Mouse (Mus musculus) CH12.LX (cell line): Measurements from ENCODE around the gene Rhobtb1. TPM values are rescaled to one million over a fixed set of nuclear protein-coding genes. Genes with fewer than 3 reads are reported as not detected.

ENCODE experiments used
- DNase-seq: peaks from one replicate; pipeline ENCODE4 v3.0.0-alpha.2; 2013; ENCODE audit errors: extremely low read depth
- H3K27ac ChIP-seq: 2 replicates; pipeline ENCODE4 v1.5.1; 2012; ENCODE audit warnings: low read depth, mild to moderate bottlenecking, control low read depth, moderate library complexity; ENCODE audit not compliant: insufficient read depth
- H3K27me3 ChIP-seq: replicated peaks from 2 replicates; pipeline ENCODE3; 2012; ENCODE audit warnings: inconsistent platforms
- H3K36me3 ChIP-seq, 2 experiments: replicated peaks in 1 of 2; 2 replicates each; pipeline versions ENCODE3 to v1.6.1; 2012; ENCODE audit warnings: inconsistent platforms in 1 of 2, low read length in 1 of 2, mild to moderate bottlenecking in 1 of 2, mixed read lengths in 1 of 2, moderate library complexity in 1 of 2; ENCODE audit not compliant: control insufficient read depth in 1 of 2, insufficient read depth in 1 of 2
- H3K4me1 ChIP-seq, 2 experiments: 2 replicates each; pipeline ENCODE4 v1.6.1; 2012; ENCODE audit warnings: inconsistent platforms in 1 of 2, moderate library complexity in 1 of 2; ENCODE audit not compliant: insufficient read depth in 2 of 2, control insufficient read depth in 1 of 2
- H3K4me2 ChIP-seq: 2 replicates; pipeline ENCODE4 v1.6.1; 2012; ENCODE audit warnings: low read depth, mild to moderate bottlenecking, control low read depth; ENCODE audit not compliant: poor library complexity, insufficient read depth, severe bottlenecking
- H3K4me3 ChIP-seq, 3 experiments: fragments of 150-350 bp in 1 of 3; sonication (generic) in 1 of 3; replicated peaks in 1 of 3; 2 replicates each; pipeline versions ENCODE3 to v1.5.1; 2011 to 2012; ENCODE audit warnings: low read depth in 2 of 3, low read length in 2 of 3, mild to moderate bottlenecking in 2 of 3, moderate library complexity in 2 of 3, control low read depth in 1 of 3, improper control_type of control experiment in 1 of 3, inconsistent platforms in 1 of 3, mixed read lengths in 1 of 3; ENCODE audit not compliant: poor library complexity in 1 of 3
- H3K79me2 ChIP-seq: replicated peaks from 2 replicates; pipeline ENCODE4 v1.6.1; 2012; ENCODE audit warnings: mild to moderate bottlenecking, moderate library complexity; ENCODE audit not compliant: control insufficient read depth, poor library complexity, insufficient read depth, severe bottlenecking; ENCODE audit errors: extremely low read depth
- H3K9ac ChIP-seq: 2 replicates; pipeline ENCODE4 v1.6.1; 2012; ENCODE audit warnings: low read depth, mild to moderate bottlenecking, control low read depth, moderate library complexity; ENCODE audit not compliant: insufficient read depth
- H3K9me3 ChIP-seq: replicated peaks from 2 replicates; pipeline ENCODE3; 2012; ENCODE audit warnings: low read length, inconsistent platforms, mixed read lengths
- BHLHE40 ChIP-seq: IDR thresholded peaks from 2 replicates; pipeline ENCODE4 v1.6.1; 2011; ENCODE audit warnings: mild to moderate bottlenecking, low read depth, low read length, improper control_type of control experiment
- CHD2 ChIP-seq: IDR thresholded peaks from 2 replicates; pipeline ENCODE4 v1.6.1; 2011; ENCODE audit warnings: low read length, improper control_type of control experiment
- EP300 ChIP-seq: IDR thresholded peaks from 2 replicates; pipeline ENCODE4 v1.6.1; 2011; ENCODE audit warnings: low read length, improper control_type of control experiment
- ETS1 ChIP-seq: conservative IDR thresholded peaks from 2 replicates; pipeline ENCODE4 v1.6.1; 2012; ENCODE audit warnings: low read depth, mild to moderate bottlenecking, inconsistent platforms, low read length, improper control_type of control experiment, moderate library complexity
- IRF4 ChIP-seq: IDR thresholded peaks from 2 replicates; pipeline ENCODE4 v1.6.1; 2014; ENCODE audit warnings: low read depth, mild to moderate bottlenecking, inconsistent platforms, low read length, improper control_type of control experiment
- JUN ChIP-seq: IDR thresholded peaks from 2 replicates; pipeline ENCODE4 v1.6.1; 2011; ENCODE audit warnings: low read depth, mild to moderate bottlenecking, low read length, improper control_type of control experiment, moderate library complexity; ENCODE audit not compliant: insufficient read depth
- JUND ChIP-seq: conservative IDR thresholded peaks from 2 replicates; pipeline ENCODE4 v1.6.1; 2011; ENCODE audit warnings: low read depth, low read length, improper control_type of control experiment
- KAT2A ChIP-seq: IDR thresholded peaks from 2 replicates; pipeline ENCODE4 v1.6.1; 2012; ENCODE audit warnings: low read length, improper control_type of control experiment, inconsistent platforms; ENCODE audit not compliant: insufficient replicate concordance
- MEF2A ChIP-seq: IDR thresholded peaks from 2 replicates; pipeline ENCODE4 v1.6.1; 2014; ENCODE audit warnings: low read depth, mild to moderate bottlenecking, inconsistent platforms, low read length, improper control_type of control experiment, borderline replicate concordance
- MXI1 ChIP-seq: IDR thresholded peaks from 2 replicates; pipeline ENCODE4 v1.6.1; 2011; ENCODE audit warnings: mild to moderate bottlenecking, low read depth, low read length, improper control_type of control experiment
- NELFE ChIP-seq: IDR thresholded peaks from 2 replicates; pipeline ENCODE4 v1.6.1; 2011; ENCODE audit warnings: low read depth, low read length, improper control_type of control experiment
- NRF1 ChIP-seq: IDR thresholded peaks from 2 replicates; pipeline ENCODE4 v1.6.1; 2014; ENCODE audit warnings: low read depth, mild to moderate bottlenecking, inconsistent platforms, low read length, improper control_type of control experiment, moderate library complexity
- PAX5 ChIP-seq: IDR thresholded peaks from 2 replicates; pipeline ENCODE4 v1.6.1; 2012; ENCODE audit warnings: low read length, inconsistent platforms, mixed read lengths
- RCOR1 ChIP-seq: conservative IDR thresholded peaks from 2 replicates; pipeline ENCODE4 v1.6.1; 2012; ENCODE audit warnings: low read depth, mild to moderate bottlenecking, inconsistent platforms, low read length, improper control_type of control experiment
- SIN3A ChIP-seq: IDR thresholded peaks from 2 replicates; pipeline ENCODE4 v1.6.1; 2012; ENCODE audit warnings: low read length, improper control_type of control experiment, inconsistent platforms
- TBP ChIP-seq: conservative IDR thresholded peaks from 2 replicates; pipeline ENCODE4 v1.6.1; 2011; ENCODE audit warnings: low read depth, low read length, improper control_type of control experiment
- UBTF ChIP-seq: IDR thresholded peaks from 2 replicates; pipeline ENCODE4 v1.6.1; 2012; ENCODE audit warnings: low read depth, mild to moderate bottlenecking, inconsistent platforms, low read length, improper control_type of control experiment, moderate library complexity
- USF1 ChIP-seq: IDR thresholded peaks from 2 replicates; pipeline ENCODE4 v1.6.1; 2014; ENCODE audit warnings: low read depth, mild to moderate bottlenecking, inconsistent platforms, low read length, improper control_type of control experiment
- ZKSCAN1 ChIP-seq: IDR thresholded peaks from 2 replicates; pipeline ENCODE4 v1.6.1; 2012; ENCODE audit warnings: low read depth, inconsistent platforms, low read length, improper control_type of control experiment, borderline replicate concordance
- ZMIZ1 ChIP-seq: IDR thresholded peaks from 2 replicates; pipeline ENCODE4 v1.6.1; 2012; ENCODE audit warnings: low read depth, mild to moderate bottlenecking, inconsistent platforms, low read length, improper control_type of control experiment
- ZNF384 ChIP-seq: IDR thresholded peaks from 2 replicates; pipeline ENCODE4 v1.6.1; 2012; ENCODE audit warnings: low read depth, low read length, improper control_type of control experiment, inconsistent platforms
- dilution Hi-C: fragments of 300-500 bp; cut with MboI; formaldehyde crosslinking; loops from 2 replicates; pipeline ENCODE4 v1.14.3; 2020; ENCODE audit warnings: low sequenced_read_pairs; ENCODE audit not compliant: extremely low pct_unique_long_range_greater_than_20kb, extremely low pct_ligation_motif_present
- in situ Hi-C: fragments of 300-500 bp; cut with MboI; formaldehyde crosslinking; loops from 3 replicates; pipeline ENCODE4 v1.14.3; 2019; ENCODE audit warnings: low sequenced_read_pairs, low pct_ligation_motif_present, low pct_unique_long_range_greater_than_20kb, mixed read lengths
- polyA plus RNA-seq: library from polyadenylated mRNA; unstranded; fragments of >175 nt; gene quantifications from 2 replicates; pipeline ENCODE4 v1.2.1, GENCODE M21; 2012; ENCODE audit warnings: low read depth; ENCODE audit not compliant: insufficient read length
- total RNA-seq, 2 experiments: library from RNA; depleted of rRNA; stranded (reverse); fragments of 300-350 nt in 1 of 2; fragments of >200 nt in 1 of 2; gene quantifications; 2 replicates each; pipeline ENCODE4 v1.2.3; 2012 to 2014

Gene Rhobtb1
- total and polyA plus RNA-seq, 3 experiments, result 3.1 to 12.2 (median 3.4) TPM

DNA sequence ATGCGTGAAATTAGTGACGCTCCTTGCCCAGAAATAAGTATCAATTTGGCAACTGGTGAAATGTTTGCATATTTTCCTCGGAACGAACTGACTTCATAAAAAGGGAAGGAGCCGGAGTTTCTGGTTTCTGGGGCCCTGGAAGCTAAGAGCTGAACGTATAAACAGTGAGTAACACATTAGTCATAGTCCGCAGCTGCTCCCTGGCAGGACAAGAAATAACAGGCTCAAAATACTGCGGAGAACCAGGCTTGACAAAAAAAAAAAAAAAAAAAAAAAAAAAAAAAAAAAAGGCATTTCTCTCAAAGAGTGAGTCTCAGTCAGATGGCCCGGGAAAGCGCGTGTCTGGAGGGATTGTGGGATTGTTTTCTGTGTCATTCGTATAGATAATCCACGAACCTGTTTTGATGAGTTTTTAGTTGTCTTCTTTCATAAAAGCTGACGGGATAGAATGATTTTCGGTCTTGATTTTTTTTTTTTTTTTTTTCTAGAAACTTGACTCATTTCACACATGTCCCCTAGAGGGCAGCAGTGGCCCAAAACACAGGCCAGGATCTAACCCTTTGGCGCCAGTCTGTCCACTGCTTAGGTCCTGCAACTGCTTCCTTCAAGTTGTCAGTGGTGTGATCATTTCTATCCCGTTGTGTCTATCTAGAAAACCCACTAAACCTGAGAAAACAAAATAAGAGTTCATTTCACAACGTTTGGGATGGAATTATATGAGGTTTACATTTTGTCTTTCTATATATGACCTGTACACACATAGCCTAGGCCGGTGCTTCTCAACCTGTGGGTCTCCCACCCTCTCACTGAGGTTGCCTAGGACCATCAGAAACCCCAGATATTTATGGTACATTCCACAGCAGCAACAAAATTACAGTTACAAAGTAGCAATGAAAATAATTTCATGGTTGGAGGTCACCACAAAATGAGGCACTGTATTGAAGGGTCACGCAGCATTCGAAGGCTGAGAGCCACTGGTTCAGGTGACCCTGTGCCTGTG, 35.0 kb downstream of the Rhobtb1 start (continued):
- TF ChIP-seq ZNF384, result peak; percentile 99
- TF ChIP-seq NELFE, result peak; percentile 42; the same call in 1 of the 2 replicates
- TF ChIP-seq SIN3A, result peak; percentile 40; the same call in 1 of the 2 replicates
- TF ChIP-seq TBP, result no peak
- peak; percentile 69 for TF ChIP-seq ETS1
- no peak for TF ChIP-seq PAX5
- no peak; the same call in 1 of the 2 replicates for TF ChIP-seq BHLHE40
- peak; percentile 2; the same call in 1 of the 2 replicates for TF ChIP-seq CHD2
- 0 out of 2 replicates have a peak, but pooled peaks have one; percentile 59 for TF ChIP-seq RCOR1
- TF ChIP-seq EP300, result peak; percentile 70
- TF ChIP-seq ZKSCAN1, result peak; percentile 50; the same call in 1 of the 2 replicates
- TF ChIP-seq MXI1, result no peak
- TF ChIP-seq MEF2A, result peak; percentile 53; the same call in 1 of the 2 replicates
- no peak for TF ChIP-seq KAT2A
- TF ChIP-seq USF1, result no peak
- no peak for TF ChIP-seq ZMIZ1
- TF ChIP-seq UBTF, result 0 out of 2 replicates have a peak, but pooled peaks have one; percentile 54
- TF ChIP-seq, all 38 proteins: peak for 22

- dilution Hi-C loops, result no loop called here
Observed at GRCm38 (mm10) chr10:69187773-69188443, 36.7 kb downstream of the Rhobtb1 start.

More at GRCm38 (mm10) chr10:69187773-69188443, 36.7 kb downstream of the Rhobtb1 start:
- TF ChIP-seq JUN (peak; percentile 37; the same call in 1 of the 2 replicates), BHLHE40 (peak; percentile 32; the same call in 1 of the 2 replicates), EP300 (peak; percentile 71; the same call in 1 of the 2 replicates), CHD2 (no peak), NRF1 (no peak), JUND (peak; percentile 87), ZNF384 (no peak), IRF4 (peak; percentile 78)
- Histone ChIP-seq H3K27me3 (no peaks in the 10 kb centered on the region), H3K4me1 (peaks cover 17 to 28% of the 10 kb centered on the region in 2 experiments), H3K4me3 (no peak overlapping the region), H3K27ac (no peak overlapping the region), H3K9ac (no peak overlapping the region), H3K79me2 (no peaks in the 10 kb centered on the region), H3K36me3 (no peaks in the 10 kb centered on the region), H3K4me2 (no peak overlapping the region), H3K9me3 (peaks cover 8% of the 10 kb centered on the region)
- in situ Hi-C loops, result loop anchor here (5.0 kb wide), 1 partner anchor 119 kb away; no protein-coding TSS in a partner anchor
- DNase-seq, result no peak
